Mouse (Mus musculus) MEL (cell line): ENCODE data around the gene Olfr780.
"Not testable (repeated sequence)": the region's sequence is repeated elsewhere in the genome, so short reads cannot be mapped to it uniquely, and the experiment has no call there.

Experiments used
- CTCF ChIP-seq, 3 experiments: IDR thresholded peaks in 2 of 3; conservative IDR thresholded peaks in 1 of 3; 2 replicates each; pipeline ENCODE4 v1.5.1; 2011 to 2012; ENCODE audit warnings: low read length in 3 of 3, low read depth in 2 of 3, mild to moderate bottlenecking in 2 of 3, improper control_type of control experiment in 1 of 3, inconsistent platforms in 1 of 3, mixed read lengths in 1 of 3, moderate library complexity in 1 of 3; ENCODE audit not compliant: control insufficient read depth in 1 of 3, insufficient read depth in 1 of 3, poor library complexity in 1 of 3, severe bottlenecking in 1 of 3
- MYB ChIP-seq: IDR thresholded peaks from 2 replicates; pipeline ENCODE4 v1.6.1; 2011; ENCODE audit warnings: mild to moderate bottlenecking, low read depth, low read length, improper control_type of control experiment
- POLR2A ChIP-seq, 2 experiments: IDR thresholded peaks; 2 replicates each; pipeline ENCODE4 v1.6.1; 2011 to 2012; ENCODE audit warnings: low read length in 2 of 2, mild to moderate bottlenecking in 2 of 2, control low read depth in 1 of 2, improper control_type of control experiment in 1 of 2, low read depth in 1 of 2, moderate library complexity in 1 of 2; ENCODE audit not compliant: control insufficient read depth in 1 of 2, insufficient read depth in 1 of 2, poor library complexity in 1 of 2
- TBP ChIP-seq: IDR thresholded peaks from 2 replicates; pipeline ENCODE4 v1.8.0; 2011; ENCODE audit warnings: low read depth, low read length, improper control_type of control experiment

DNA sequence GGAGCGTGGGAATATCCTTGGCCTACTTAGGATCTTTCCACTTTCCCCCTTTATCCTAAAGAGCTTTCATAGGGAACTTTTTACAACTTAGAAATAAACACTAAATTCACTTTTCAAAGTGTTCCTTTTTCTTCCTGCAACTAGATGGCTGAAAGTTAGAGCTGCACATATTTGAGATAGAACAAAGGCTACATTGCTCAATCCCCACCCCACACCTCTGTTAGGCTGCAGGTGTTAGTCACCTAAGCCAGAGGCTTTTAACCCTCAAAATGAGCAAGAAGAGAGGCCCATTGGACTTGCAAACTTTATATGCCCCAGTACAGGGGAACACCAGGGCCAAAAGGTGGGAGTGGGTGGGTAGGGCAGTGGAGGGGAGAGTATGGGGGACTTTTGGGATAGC, 4.4 kb upstream of the Olfr780 start:
- TF ChIP-seq CTCF (IDR thresholded peaks at IDR 0.05 in 2 of 3, conservative IDR thresholded peaks at IDR 0.05 in 1 of 3; ENCODE audit: control insufficient read depth in 1 of 3, insufficient read depth in 1 of 3, low read depth in 2 of 3, low read length in 3 of 3, poor library complexity in 1 of 3, severe bottlenecking in 1 of 3); POLR2A (IDR thresholded peaks at IDR 0.05; ENCODE audit: control insufficient read depth in 1 of 2, insufficient read depth in 1 of 2, low read depth in 1 of 2, low read length in 2 of 2, poor library complexity in 1 of 2); MYB; TBP: not testable (repeated sequence)
